Mouse (Mus musculus) right cerebral cortex, adult 18-20 months (tissue): ENCODE measurements around the gene Bcr.
"Not testable (repeated sequence)": the region's sequence is repeated elsewhere in the genome, so short reads cannot be mapped to it uniquely, and the experiment has no call there.

Experiments used
- DNase-seq: peaks from one replicate; pipeline ENCODE4 v3.0.0; 2022; ENCODE audit warnings: mixed read lengths

Gene Bcr

GRCm38 (mm10) chr10:75060217-75060842 lies at the start of gene Bcr:
Gene Bcr (plus strand): TSS chr10:75060592.
- DNase-seq: peak; percentile 85

- DNase-seq: no peak
These were observed 49.7 kb upstream of the Bcr start for GRCm38 (mm10) chr10:75010704-75011103.

- DNase-seq: no peak
These were observed 44.9 kb upstream of the Bcr start for GRCm38 (mm10) chr10:75015465-75015864.

- no peak for DNase-seq
These were observed 43.9 kb upstream of the Bcr start for GRCm38 (mm10) chr10:75016481-75016880.

- DNase-seq: no peak
These were observed 40.1 kb upstream of the Bcr start for GRCm38 (mm10) chr10:75020271-75020670.

- peak; percentile 80 for DNase-seq
These were observed 39.3 kb upstream of the Bcr start for GRCm38 (mm10) chr10:75021138-75021537.

GRCm38 (mm10) chr10:75026491-75026890 lies 33.9 kb upstream of the Bcr start:
- DNase-seq: no peak

GRCm38 (mm10) chr10:75028743-75029142 lies 31.6 kb upstream of the Bcr start:
- no peak for DNase-seq

- no peak for DNase-seq
These were observed 30.7 kb upstream of the Bcr start for GRCm38 (mm10) chr10:75029677-75030076.

GRCm38 (mm10) chr10:75030234-75030633 lies 30.2 kb upstream of the Bcr start:
- DNase-seq: no peak

- DNase-seq: no peak
These were observed 28.9 kb upstream of the Bcr start for GRCm38 (mm10) chr10:75031345-75032114.

- peak; percentile 86 for DNase-seq
These were observed 28.0 kb upstream of the Bcr start, which contains the start of gene Rsph14 for GRCm38 (mm10) chr10:75032395-75032794. Gene Rsph14 (minus strand): TSS chr10:75032586.

GRCm38 (mm10) chr10:75036883-75037379 lies 23.5 kb upstream of the Bcr start, which contains the start of gene Rab36:
Gene Rab36 (plus strand): TSS chr10:75037058.
- DNase-seq: peak; percentile 95

- DNase-seq: not testable (repeated sequence)
These were observed 18.3 kb upstream of the Bcr start for GRCm38 (mm10) chr10:75042060-75042459.

GRCm38 (mm10) chr10:75044459-75044858 lies 15.9 kb upstream of the Bcr start:
- no peak for DNase-seq

- DNase-seq: no peak
These were observed 14.6 kb upstream of the Bcr start for GRCm38 (mm10) chr10:75045831-75046230.

- no peak for DNase-seq
These were observed 11.7 kb upstream of the Bcr start for GRCm38 (mm10) chr10:75048711-75049110.

GRCm38 (mm10) chr10:75051364-75052074 lies 8.9 kb upstream of the Bcr start:
- no peak for DNase-seq

- DNase-seq: no peak
These were observed 7.5 kb upstream of the Bcr start for GRCm38 (mm10) chr10:75052902-75053301.

- no peak for DNase-seq
These were observed 6.7 kb upstream of the Bcr start for GRCm38 (mm10) chr10:75053655-75054054.

GRCm38 (mm10) chr10:75054125-75054524 lies 6.3 kb upstream of the Bcr start:
- DNase-seq: no peak

- DNase-seq: no peak
These were observed 4.7 kb upstream of the Bcr start for GRCm38 (mm10) chr10:75055672-75056071.

GRCm38 (mm10) chr10:75056255-75056654 lies 4.1 kb upstream of the Bcr start:
- DNase-seq: peak; percentile 29
